Mouse (Mus musculus) E14TG2a.4 (cell line): ENCODE measurements around the gene Abcg2.

Source experiments
- H3K27me3 ChIP-seq: 2 replicates; pipeline ENCODE4 v1.6.1; 2014; ENCODE audit warnings: low read length, control low read depth; ENCODE audit not compliant: insufficient read depth
- H3K36me3 ChIP-seq: 2 replicates; pipeline ENCODE4 v1.6.1; 2014; ENCODE audit warnings: low read length, control low read depth; ENCODE audit not compliant: insufficient read depth
- H3K4me1 ChIP-seq: replicated peaks from 2 replicates; pipeline ENCODE4 v1.6.1; 2014; ENCODE audit warnings: low read depth, low read length, control low read depth
- H3K4me3 ChIP-seq: replicated peaks from 2 replicates; pipeline ENCODE4 v1.5.1; 2014; ENCODE audit warnings: mild to moderate bottlenecking, low read length
- H3K9me3 ChIP-seq: 2 replicates; pipeline ENCODE4 v1.6.1; 2014; ENCODE audit warnings: low read length, control low read depth
- CTCF ChIP-seq: conservative IDR thresholded peaks from 2 replicates; pipeline ENCODE4 v1.5.1; 2014; ENCODE audit warnings: low read length
- NANOG ChIP-seq: IDR thresholded peaks from 2 replicates; pipeline ENCODE4 v1.6.1; 2014; ENCODE audit warnings: borderline replicate concordance, low read length, mixed read lengths
- POU5F1 ChIP-seq: IDR thresholded peaks from 2 replicates; pipeline ENCODE4 v1.6.1; 2014; ENCODE audit warnings: low read length, borderline replicate concordance

Abcg2 gene

GRCm38 (mm10) chr6:58651038-58651437 lies 66.7 kb downstream of the Abcg2 start:
- no peaks in the 10 kb centered on the region for H3K27me3 ChIP-seq
- peaks cover 17% of the 10 kb centered on the region for H3K4me1 ChIP-seq
- peaks cover 18% of the 10 kb centered on the region for H3K36me3 ChIP-seq
- H3K9me3 ChIP-seq, result no peaks in the 10 kb centered on the region
- no peak overlapping the region for H3K4me3 ChIP-seq
- TF ChIP-seq CTCF, result no peak
- no peak for TF ChIP-seq NANOG
- no peak for TF ChIP-seq POU5F1

- Histone ChIP-seq H3K4me3 (no peak overlapping the region), H3K27me3 (no peaks in the 10 kb centered on the region), H3K4me1 (no peaks in the 10 kb centered on the region), H3K9me3 (no peaks in the 10 kb centered on the region), H3K36me3 (peaks cover 31% of the 10 kb centered on the region)
- no peak for TF ChIP-seq NANOG
- no peak for TF ChIP-seq POU5F1
- TF ChIP-seq CTCF, result no peak
Measured at GRCm38 (mm10) chr6:58660951-58661575, 76.7 kb downstream of the Abcg2 start.

GRCm38 (mm10) chr6:58677802-58678201 lies 93.5 kb downstream of the Abcg2 start:
- Histone ChIP-seq H3K4me3 (no peak overlapping the region), H3K9me3 (no peaks in the 10 kb centered on the region), H3K4me1 (no peaks in the 10 kb centered on the region), H3K27me3 (no peaks in the 10 kb centered on the region), H3K36me3 (peaks cover 67% of the 10 kb centered on the region)
- TF ChIP-seq NANOG, result no peak
- no peak for TF ChIP-seq CTCF
- TF ChIP-seq POU5F1, result no peak

GRCm38 (mm10) chr6:58678530-58678929 lies 94.2 kb downstream of the Abcg2 start:
- Histone ChIP-seq H3K27me3 (no peaks in the 10 kb centered on the region), H3K9me3 (no peaks in the 10 kb centered on the region), H3K4me3 (no peak overlapping the region), H3K36me3 (peaks cover 68% of the 10 kb centered on the region), H3K4me1 (no peaks in the 10 kb centered on the region)
- TF ChIP-seq NANOG, result no peak
- TF ChIP-seq CTCF, result no peak
- TF ChIP-seq POU5F1, result no peak

- TF ChIP-seq CTCF (no peak), POU5F1 (no peak), NANOG (no peak)
- no peaks in the 10 kb centered on the region for H3K9me3 ChIP-seq
- H3K4me1 ChIP-seq, result no peaks in the 10 kb centered on the region; the same call in 1 of the 2 replicates
- no peaks in the 10 kb centered on the region for H3K27me3 ChIP-seq
- no peak overlapping the region for H3K4me3 ChIP-seq
- peaks cover 42% of the 10 kb centered on the region for H3K36me3 ChIP-seq
Measured at GRCm38 (mm10) chr6:58691584-58691983, 107.3 kb downstream of the Abcg2 start.

- TF ChIP-seq NANOG (no peak), POU5F1 (no peak), CTCF (no peak)
- peaks cover 45% of the 10 kb centered on the region for H3K36me3 ChIP-seq
- peaks cover 8% of the 10 kb centered on the region for H3K9me3 ChIP-seq
- H3K4me1 ChIP-seq, result no peaks in the 10 kb centered on the region; the same call in 1 of the 2 replicates
- H3K27me3 ChIP-seq, result no peaks in the 10 kb centered on the region
- H3K4me3 ChIP-seq, result no peak overlapping the region
Measured at GRCm38 (mm10) chr6:58694257-58694656, 109.9 kb downstream of the Abcg2 start.

DNA sequence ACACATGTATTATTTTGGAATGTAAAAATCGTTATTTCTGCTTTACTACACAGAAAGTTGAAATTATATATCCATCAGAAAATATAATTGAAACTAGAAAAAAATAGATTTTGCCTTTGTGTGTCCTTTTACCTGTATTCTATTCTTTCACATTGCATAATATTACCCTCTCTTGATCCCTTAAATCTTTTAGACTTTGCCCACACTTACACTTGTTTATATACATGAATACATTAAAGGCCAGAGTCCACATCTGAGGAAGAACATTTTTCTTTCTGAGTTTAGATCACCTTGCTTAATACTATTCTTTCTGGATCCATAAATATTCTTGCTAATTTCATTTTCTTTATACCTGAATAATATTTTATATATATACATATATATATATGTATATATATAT lies 110.4 kb downstream of the Abcg2 start:
- TF ChIP-seq POU5F1, result no peak
- Histone ChIP-seq H3K36me3 (peaks cover 40% of the 10 kb centered on the region), H3K27me3 (no peaks in the 10 kb centered on the region), H3K4me3 (no peak overlapping the region), H3K9me3 (peaks cover 8% of the 10 kb centered on the region), H3K4me1 (no peaks in the 10 kb centered on the region; the same call in 1 of the 2 replicates)

- H3K36me3 ChIP-seq, result no peaks in the 10 kb centered on the region
- H3K4me1 ChIP-seq, result no peaks in the 10 kb centered on the region
- no peak overlapping the region for H3K4me3 ChIP-seq
- H3K9me3 ChIP-seq, result peaks cover 11% of the 10 kb centered on the region
- no peaks in the 10 kb centered on the region for H3K27me3 ChIP-seq
- TF ChIP-seq POU5F1, result no peak
- no peak for TF ChIP-seq NANOG
- TF ChIP-seq CTCF, result no peak
Measured at GRCm38 (mm10) chr6:58710369-58710768, 126.0 kb downstream of the Abcg2 start.

DNA sequence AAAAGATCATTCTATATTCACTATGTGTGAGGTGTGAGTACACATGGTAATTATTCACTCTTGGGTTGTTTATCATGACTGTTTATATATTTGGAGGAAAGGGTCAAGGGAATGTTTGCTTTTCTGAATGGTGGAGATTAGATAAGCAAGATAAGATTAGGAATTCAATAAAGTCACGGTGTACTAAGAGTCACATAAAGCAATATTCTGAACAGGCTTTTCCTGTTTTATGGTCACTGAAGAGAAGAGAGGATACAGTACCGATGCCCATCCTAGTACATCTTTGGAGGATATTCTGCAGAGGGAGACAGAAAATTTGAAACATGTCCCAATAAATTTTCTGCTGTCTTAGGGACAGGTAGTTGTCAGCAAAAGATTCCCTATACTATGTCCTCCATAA lies 127.6 kb downstream of the Abcg2 start:
- TF ChIP-seq CTCF, result no peak
- TF ChIP-seq POU5F1, result no peak
- no peak for TF ChIP-seq NANOG
- no peaks in the 10 kb centered on the region for H3K36me3 ChIP-seq
- no peaks in the 10 kb centered on the region for H3K4me1 ChIP-seq
- no peak overlapping the region for H3K4me3 ChIP-seq
- H3K9me3 ChIP-seq, result peaks cover 11% of the 10 kb centered on the region
- H3K27me3 ChIP-seq, result no peaks in the 10 kb centered on the region

- TF ChIP-seq CTCF, result no peak
- no peak for TF ChIP-seq NANOG
- TF ChIP-seq POU5F1, result no peak
- Histone ChIP-seq H3K4me3 (no peak overlapping the region), H3K27me3 (no peaks in the 10 kb centered on the region), H3K9me3 (no peaks in the 10 kb centered on the region), H3K4me1 (no peaks in the 10 kb centered on the region), H3K36me3 (no peaks in the 10 kb centered on the region)
Measured at GRCm38 (mm10) chr6:58733851-58734250, 149.5 kb downstream of the Abcg2 start.
